Mouse (Mus musculus): ENCODE measurements around the gene Ddx1.
"Not testable (repeated sequence)": the region's sequence is repeated elsewhere in the genome, so short reads cannot be mapped to it uniquely, and the experiment has no call there.

Gene Ddx1

DNA sequence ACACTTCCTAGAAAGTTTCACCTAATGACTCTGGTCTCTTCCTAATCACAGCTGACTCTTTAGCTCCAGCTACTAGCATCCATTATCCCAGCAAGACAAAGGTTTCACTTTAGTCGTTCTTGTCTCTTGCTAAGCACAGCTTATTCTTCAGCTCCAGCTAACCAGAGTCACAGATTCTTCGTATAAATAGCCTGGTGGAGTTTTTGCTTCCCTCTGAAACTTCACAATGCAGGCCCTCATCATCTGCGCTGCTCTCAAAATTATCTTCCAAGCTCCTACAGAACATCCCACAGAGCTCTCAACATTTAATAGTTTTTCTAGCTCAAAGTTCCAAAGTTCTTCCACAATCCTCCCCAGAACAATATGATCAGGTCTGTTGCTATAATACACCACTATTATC lies 43.3 kb downstream of the Ddx1 start:
- DNase-seq (ENCODE audit: low spot score in 2 of 2), result no peak

DNA sequence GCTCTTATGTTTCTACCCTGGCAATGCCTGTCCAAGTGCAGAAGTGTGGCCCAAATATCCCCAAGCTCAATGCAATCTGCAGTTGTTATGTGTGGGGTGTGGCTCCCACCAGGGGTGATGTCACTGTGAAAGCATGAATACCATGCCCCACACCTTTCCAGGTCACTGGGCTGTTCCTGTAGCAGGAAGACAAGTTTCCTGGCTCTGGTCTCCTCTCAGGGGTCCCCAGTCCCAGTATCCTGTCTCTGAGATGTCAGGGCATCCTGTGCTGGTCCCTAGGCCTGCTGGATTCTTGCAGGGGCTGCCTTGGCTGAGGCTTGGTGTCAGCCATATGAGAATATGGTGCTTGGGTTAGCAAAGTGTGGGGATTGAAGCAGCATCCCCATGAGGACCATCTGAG lies 46.7 kb downstream of the Ddx1 start:
- DNase-seq (ENCODE audit: low spot score in 2 of 2), result no peak

DNA sequence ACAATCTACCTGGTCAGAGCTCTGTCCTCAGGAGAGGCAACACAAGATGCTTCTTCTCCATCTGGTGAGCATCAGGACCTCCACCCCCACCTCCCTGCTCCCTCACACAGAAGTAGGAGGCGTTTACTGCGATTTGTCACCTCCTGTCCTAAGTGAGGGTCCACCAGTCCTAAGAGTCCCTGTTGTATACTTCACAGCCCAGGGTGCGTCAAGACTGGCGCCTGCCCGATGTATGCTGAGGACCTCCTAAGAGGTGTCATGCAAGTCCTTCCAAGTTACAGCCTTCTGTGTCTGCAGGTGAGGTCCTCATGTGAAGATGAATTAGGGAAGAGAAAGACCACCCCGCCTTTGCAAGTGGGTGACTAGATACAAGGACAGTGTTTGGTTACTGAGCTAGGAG lies 48.4 kb downstream of the Ddx1 start:
- no peak for DNase-seq (ENCODE audit: low spot score in 2 of 2)

DNA sequence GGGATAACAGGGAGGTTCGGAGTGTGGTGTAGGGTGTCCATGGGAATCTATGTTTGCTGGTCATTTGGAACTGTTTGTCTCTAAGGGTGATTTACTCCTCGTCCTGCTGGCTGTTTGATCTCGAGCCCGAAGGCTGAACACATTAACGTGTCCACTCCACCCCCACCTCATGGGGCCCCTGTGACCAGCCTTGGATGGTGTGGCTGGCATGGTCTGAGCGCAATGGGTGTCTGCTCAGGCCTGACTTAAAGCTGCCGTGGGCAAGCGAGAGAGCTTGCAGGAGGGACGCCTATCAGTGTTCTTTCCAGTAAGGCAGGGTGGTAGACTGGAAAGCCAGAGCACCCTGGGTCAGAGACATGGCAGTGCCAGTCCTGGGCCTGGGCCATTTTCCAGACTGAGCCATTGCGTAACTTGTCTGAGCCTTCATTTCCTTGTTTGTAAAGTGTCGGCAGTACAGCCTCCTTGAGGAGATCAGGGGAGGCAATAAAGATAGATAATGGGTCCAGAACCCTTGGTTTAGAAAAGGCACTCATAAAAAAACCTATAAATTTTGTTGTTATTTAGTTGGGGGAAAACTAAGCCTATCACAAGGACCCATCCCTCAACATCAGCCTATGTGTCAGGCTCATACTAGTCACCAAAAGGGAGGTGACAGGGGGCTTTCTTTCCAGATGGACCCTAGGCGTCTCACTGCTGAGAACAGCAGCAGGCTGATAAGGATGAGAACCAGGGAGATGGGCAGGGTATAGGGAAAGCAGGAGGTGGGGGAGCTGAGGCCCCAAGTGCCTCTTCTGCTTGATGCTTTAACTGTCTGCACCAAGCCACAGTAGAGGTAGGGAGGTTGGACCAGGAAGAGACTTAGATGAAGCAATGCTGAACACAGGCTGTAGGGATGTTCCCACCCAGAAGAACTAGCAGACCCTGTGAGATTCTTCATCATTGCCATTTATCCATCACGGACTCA lies 49.4 kb downstream of the Ddx1 start:
- no peak for DNase-seq (ENCODE audit: low spot score in 2 of 2)

GRCm38 (mm10) chr12:13198157-13198556 lies 50.9 kb downstream of the Ddx1 start:
- DNase-seq (ENCODE audit: low spot score in 2 of 2), result no peak

- no peak for DNase-seq (ENCODE audit: low spot score in 2 of 2)
These were observed 52.9 kb downstream of the Ddx1 start for GRCm38 (mm10) chr12:13196146-13196545.

DNA sequence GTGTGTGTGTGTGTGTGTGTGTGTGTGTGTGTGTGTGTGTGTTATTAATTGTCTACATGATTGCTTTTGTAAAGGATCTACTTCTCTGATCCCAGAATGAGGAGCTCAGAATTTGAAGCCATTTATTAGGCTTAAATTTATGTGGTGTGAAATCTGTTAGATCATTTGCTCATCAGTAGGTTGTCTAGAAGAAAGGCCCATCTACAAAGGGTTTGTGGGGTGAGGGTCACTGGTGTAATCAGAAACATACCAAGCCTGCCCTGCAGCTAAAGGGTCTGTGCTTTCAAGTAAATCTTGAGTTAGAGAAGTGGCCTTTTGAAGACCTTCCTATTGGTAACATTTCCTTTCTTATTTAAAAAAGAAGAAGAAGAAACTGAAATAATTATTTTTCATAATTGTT lies 53.5 kb downstream of the Ddx1 start:
- no peak for DNase-seq (ENCODE audit: low spot score in 2 of 2)

DNA sequence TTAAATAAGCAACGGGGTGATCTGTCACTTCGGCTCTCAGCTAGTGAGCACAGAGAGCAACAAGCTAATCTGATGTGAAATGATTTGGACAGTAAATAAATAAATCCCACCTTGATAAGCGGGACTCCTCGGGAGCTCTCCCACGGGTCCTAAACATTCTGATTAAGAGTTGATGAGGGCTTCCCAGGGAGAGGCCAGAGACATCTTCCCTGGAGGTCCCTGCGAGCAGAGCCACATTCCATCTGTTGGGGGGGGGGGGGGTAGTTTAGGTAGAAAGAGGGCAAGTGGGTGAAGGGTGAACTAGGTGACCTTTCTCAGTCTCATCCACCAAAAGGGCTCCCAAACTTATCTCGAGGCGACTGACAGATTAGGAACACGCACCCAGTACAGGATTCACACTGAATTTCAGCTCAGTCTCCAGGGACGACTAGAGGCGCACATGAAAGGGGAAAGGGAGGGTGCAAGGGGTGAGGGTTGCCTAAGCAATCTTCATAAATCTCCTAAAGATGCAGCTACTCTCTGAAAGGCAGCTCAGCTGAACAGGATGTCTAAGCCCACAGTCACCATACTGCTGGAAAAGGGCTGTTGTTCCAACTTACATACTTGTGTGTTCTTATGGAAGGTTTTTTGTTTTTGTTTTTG lies 60.8 kb downstream of the Ddx1 start:
- no peak for DNase-seq (ENCODE audit: low spot score in 2 of 2)

- DNase-seq (ENCODE audit: low spot score in 2 of 2), result no peak
These were observed 62.8 kb downstream of the Ddx1 start for GRCm38 (mm10) chr12:13186209-13186608.

DNA sequence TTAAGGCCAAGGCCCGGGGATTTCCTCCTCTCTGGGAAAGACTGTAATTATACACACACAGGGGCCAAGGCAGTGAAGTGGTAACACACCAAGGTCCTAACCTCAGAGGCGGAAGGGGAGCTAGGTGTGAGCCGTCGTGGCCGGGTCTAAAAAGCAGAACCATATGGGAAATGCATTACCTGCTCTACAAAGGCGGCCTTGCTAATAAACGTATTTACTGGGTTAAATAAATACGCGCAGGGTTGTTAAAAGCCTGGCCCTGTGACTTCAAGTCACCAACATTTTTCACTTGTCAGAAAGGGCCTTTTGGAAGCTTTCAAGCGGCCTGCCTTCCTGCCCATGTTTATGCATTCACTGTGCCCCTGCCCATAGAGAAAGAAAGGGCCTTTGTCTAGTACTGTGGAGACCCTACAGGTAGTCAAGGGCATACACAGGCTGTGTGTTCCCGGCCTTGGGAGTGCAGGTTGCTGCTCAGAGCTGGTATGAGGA lies 64.1 kb downstream of the Ddx1 start:
- DNase-seq (ENCODE audit: low spot score in 2 of 2), result no peak

GRCm38 (mm10) chr12:13184136-13184535 lies 64.9 kb downstream of the Ddx1 start:
- DNase-seq (ENCODE audit: low spot score in 2 of 2), result not testable (repeated sequence)

DNA sequence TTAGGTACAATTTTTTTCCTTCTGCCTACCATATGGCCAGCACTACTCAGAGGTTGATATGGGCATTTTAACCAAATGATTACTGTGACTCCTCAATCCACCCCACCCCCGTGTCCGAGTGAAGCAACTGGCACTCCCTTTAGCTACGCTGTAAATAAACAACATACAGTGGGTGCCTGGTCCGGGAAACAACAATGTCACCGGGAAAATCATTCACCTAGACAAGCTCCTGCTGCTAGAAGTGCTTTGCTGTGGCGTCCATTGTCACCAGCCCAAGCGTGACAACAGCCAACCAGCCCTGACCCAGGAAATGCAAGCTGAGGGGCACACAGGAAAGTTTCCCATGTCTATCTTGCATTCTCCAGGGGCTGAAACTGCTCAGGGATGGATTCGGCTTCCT lies 66.8 kb downstream of the Ddx1 start:
- DNase-seq (ENCODE audit: low spot score in 2 of 2), result no peak

- no peak for DNase-seq (ENCODE audit: low spot score in 2 of 2)
These were observed 67.3 kb downstream of the Ddx1 start for GRCm38 (mm10) chr12:13181721-13182120.

DNA sequence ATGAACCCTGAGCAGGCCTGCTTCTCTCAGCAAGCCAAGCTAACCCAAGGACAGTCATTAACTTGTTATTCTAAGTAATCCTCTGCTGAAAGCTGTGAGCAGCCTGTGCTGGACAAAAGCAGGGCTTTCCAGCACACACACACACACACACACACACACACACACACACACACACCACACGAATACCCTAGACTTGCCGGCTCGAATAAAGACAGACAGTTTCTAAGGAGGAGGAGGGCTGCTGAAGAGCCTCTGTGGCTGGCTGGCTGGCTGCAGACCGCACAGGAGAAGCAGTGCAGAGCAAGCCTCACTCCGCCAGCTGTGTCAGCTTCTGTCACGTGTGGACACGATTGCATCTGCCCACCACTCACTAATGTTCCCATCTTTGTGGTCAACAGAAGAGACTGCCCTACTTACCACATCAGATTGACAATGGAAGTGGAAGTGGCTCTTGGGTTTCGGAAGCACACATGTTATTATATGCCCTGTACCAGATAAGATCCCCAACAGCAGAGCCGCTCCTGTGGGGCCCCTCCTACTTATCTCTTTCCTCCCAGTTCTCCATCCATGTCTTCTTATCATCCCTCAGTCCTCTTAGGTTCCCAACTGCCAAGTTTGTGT lies 68.2 kb downstream of the Ddx1 start:
- no peak for DNase-seq (ENCODE audit: low spot score in 2 of 2)

- DNase-seq (ENCODE audit: low spot score in 2 of 2), result no peak
These were observed 68.7 kb downstream of the Ddx1 start for GRCm38 (mm10) chr12:13180332-13180714.

- DNase-seq (ENCODE audit: low spot score in 2 of 2), result no peak
These were observed 71.4 kb downstream of the Ddx1 start for GRCm38 (mm10) chr12:13177606-13178005.

DNA sequence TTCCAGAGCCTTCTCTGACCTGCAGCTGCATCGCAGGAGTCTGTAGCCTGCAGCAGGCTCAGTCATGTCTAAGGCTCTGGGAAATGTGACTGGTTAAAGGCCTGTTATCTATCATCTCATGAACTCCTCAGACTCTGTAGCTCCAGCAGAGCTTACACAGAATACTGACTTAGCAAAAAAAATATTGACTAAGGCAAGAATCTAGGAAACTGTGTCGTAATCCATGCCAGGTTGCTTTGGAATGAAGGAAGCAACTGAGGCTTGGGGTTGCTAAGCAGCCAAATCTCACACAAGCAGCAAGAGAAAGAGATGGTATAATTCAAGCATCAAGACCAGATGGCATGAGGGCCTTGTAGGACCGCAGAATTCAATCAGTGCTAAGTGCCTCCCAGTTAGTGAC lies 72.1 kb downstream of the Ddx1 start:
- no peak for DNase-seq (ENCODE audit: low spot score in 2 of 2)

GRCm38 (mm10) chr12:13176136-13176535 lies 72.9 kb downstream of the Ddx1 start:
- no peak for DNase-seq (ENCODE audit: low spot score in 2 of 2)

- DNase-seq (ENCODE audit: low spot score in 2 of 2), result no peak
These were observed 75.0 kb downstream of the Ddx1 start for GRCm38 (mm10) chr12:13174022-13174421.

DNA sequence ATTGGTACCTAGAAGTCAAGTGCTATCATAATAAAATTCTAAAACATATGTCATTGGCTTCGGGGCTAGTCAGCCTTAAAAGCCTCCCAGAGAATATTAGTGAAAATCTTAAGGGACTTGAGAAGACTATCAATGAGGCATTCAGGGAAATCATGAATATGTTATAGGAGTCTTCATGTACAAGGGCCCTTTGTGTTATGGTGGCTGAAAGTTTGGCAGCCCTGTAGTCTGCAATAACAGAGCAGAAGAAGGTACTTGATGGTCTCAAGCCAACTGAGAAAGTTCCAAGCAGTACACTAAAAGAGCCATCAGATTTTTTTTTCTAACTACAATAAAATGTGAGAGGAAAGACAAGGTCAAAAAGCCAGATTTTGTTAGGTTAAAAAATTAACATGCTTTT lies 80.9 kb downstream of the Ddx1 start:
- DNase-seq (ENCODE audit: low spot score in 2 of 2), result no peak

GRCm38 (mm10) chr12:13167116-13167515 lies 81.9 kb downstream of the Ddx1 start:
- DNase-seq (ENCODE audit: low spot score in 2 of 2), result no peak

Measured in frontal cortex, postnatal 14 days (tissue).